Mouse (Mus musculus): Measurements from ENCODE around the gene Clcf1.

- TF ChIP-seq GATA1 (IDR thresholded peaks at IDR 0.05; ENCODE audit: borderline replicate concordance, low read length) (no peak), FLI1 (IDR thresholded peaks at IDR 0.05; ENCODE audit: low read length) (no peak)
Measured at GRCm38 (mm10) chr19:4166678-4167476, 47.2 kb upstream of the Clcf1 start.

Measured in megakaryocyte, embryonic 14.5 days (primary cell).